Mouse (Mus musculus): ENCODE data around the gene Ppp2r5a.

GRCm38 (mm10) chr1:191369140-191369539 lies 33.9 kb downstream of the Ppp2r5a start:
- TF ChIP-seq CTCF (conservative IDR thresholded peaks at IDR 0.05; ENCODE audit: insufficient read depth, insufficient read length, low read depth, low read length): no peak
- no peak for TF ChIP-seq POLR2A (IDR thresholded peaks at IDR 0.05; ENCODE audit: low read depth, low read length)

All from kidney, adult 2 months (tissue).